Mouse (Mus musculus) CD4-positive, CD25-positive, alpha-beta regulatory T cell, adult 9 weeks (primary cell): Measurements from ENCODE around the gene Cnfn. TPM values are rescaled to one million over a fixed set of nuclear protein-coding genes. Genes with fewer than 3 reads are reported as not detected.

Experiments
- polyA plus RNA-seq: library from polyadenylated mRNA; unstranded; fragments of 100-300 nt; shearing (Covaris generic); gene quantifications from one replicate; pipeline ENCODE4 v1.2.1, GENCODE M21; 2017

Gene Cnfn
- polyA plus RNA-seq: not detected

GRCm38 (mm10) chr7:25369058-25369749 lies at the start of gene Cnfn:
Gene Cnfn (minus strand): TSS chr7:25369724.

GRCm38 (mm10) chr7:25412833-25413441 lies 43.4 kb upstream of the Cnfn start, which contains the start of gene Cxcl17:
Gene Cxcl17 (minus strand): TSS chr7:25412886.

GRCm38 (mm10) chr7:25398610-25399009 lies 29.1 kb upstream of the Cnfn start, which contains the start of gene Lipe:
Gene Lipe (minus strand): TSS chr7:25398710.

Other genes with a start within 250 kb of the Cnfn start
- 124 TPM for gene Pou2f2, start 190.0 kb downstream of the Cnfn start, polyA plus RNA-seq
- 45.4 TPM for gene Dedd2, start 149.1 kb downstream of the Cnfn start, polyA plus RNA-seq
- gene Zfp526, start 148.3 kb downstream of the Cnfn start, polyA plus RNA-seq: 4.5 TPM
- 6.8 TPM for gene Gsk3a, start 131.9 kb downstream of the Cnfn start, polyA plus RNA-seq
- 1.1 TPM for gene Erf, start 119.0 kb downstream of the Cnfn start, polyA plus RNA-seq
- gene Cic, start 102.0 kb downstream of the Cnfn start, polyA plus RNA-seq: 40.8 TPM
- gene Pafah1b3, start 71.7 kb downstream of the Cnfn start, polyA plus RNA-seq: 46.0 TPM
- gene Prr19, start 68.3 kb downstream of the Cnfn start, polyA plus RNA-seq: not detected
- gene Tmem145, start 63.6 kb downstream of the Cnfn start, polyA plus RNA-seq: not detected
- gene Megf8, start 52.6 kb downstream of the Cnfn start, polyA plus RNA-seq: 0.22 TPM
- 17.7 TPM for gene Lipe, start 29.0 kb upstream of the Cnfn start, polyA plus RNA-seq
- gene Cxcl17, start 43.2 kb upstream of the Cnfn start, polyA plus RNA-seq: 0.62 TPM
- gene Ceacam1, start 107.9 kb upstream of the Cnfn start, polyA plus RNA-seq: 0.89 TPM
- gene Ceacam2, start 170.1 kb upstream of the Cnfn start, polyA plus RNA-seq: not detected
- not detected for gene Erich4, start 246.2 kb upstream of the Cnfn start, polyA plus RNA-seq
- 89.7 TPM for gene Dmac2, start 249.7 kb upstream of the Cnfn start, polyA plus RNA-seq